Mouse (Mus musculus): Measurements from ENCODE around the gene Mkrn2os.
"Not testable (repeated sequence)": the region's sequence is repeated elsewhere in the genome, so short reads cannot be mapped to it uniquely, and the experiment has no call there.

The Mkrn2os gene

GRCm38 (mm10) chr6:115592458-115592857, at the start of gene Mkrn2os:
TSS of gene Mkrn2os (minus strand) at chr6:115592576.
- DNase-seq (ENCODE audit: low spot score in 2 of 2), result no peak

GRCm38 (mm10) chr6:115638188-115638587, 45.8 kb upstream of the Mkrn2os start:
- DNase-seq (ENCODE audit: low spot score in 2 of 2), result not testable (repeated sequence)

GRCm38 (mm10) chr6:115634015-115634414, 41.6 kb upstream of the Mkrn2os start:
- DNase-seq (ENCODE audit: low spot score in 2 of 2), result no peak

GRCm38 (mm10) chr6:115631056-115631795, 38.9 kb upstream of the Mkrn2os start:
- no peak for DNase-seq (ENCODE audit: low spot score in 2 of 2)

GRCm38 (mm10) chr6:115626121-115626520, 33.7 kb upstream of the Mkrn2os start:
- no peak for DNase-seq (ENCODE audit: low spot score in 2 of 2)

- no peak for DNase-seq (ENCODE audit: low spot score in 2 of 2)
Observed at GRCm38 (mm10) chr6:115620942-115621341, 28.6 kb upstream of the Mkrn2os start.

GRCm38 (mm10) chr6:115619818-115620217, 27.4 kb upstream of the Mkrn2os start:
- DNase-seq (ENCODE audit: low spot score in 2 of 2), result peak; percentile 55 to 59

GRCm38 (mm10) chr6:115615983-115616382, 23.6 kb upstream of the Mkrn2os start:
- no peak for DNase-seq (ENCODE audit: low spot score in 2 of 2)

GRCm38 (mm10) chr6:115613793-115614192, 21.4 kb upstream of the Mkrn2os start:
- DNase-seq (ENCODE audit: low spot score in 2 of 2), result no peak

GRCm38 (mm10) chr6:115610301-115610700, 17.9 kb upstream of the Mkrn2os start:
- DNase-seq (ENCODE audit: low spot score in 2 of 2), result peak; percentile 23 to 32

GRCm38 (mm10) chr6:115609121-115609520, 16.7 kb upstream of the Mkrn2os start:
- DNase-seq (ENCODE audit: low spot score in 2 of 2), result peak; percentile 25 to 38

- DNase-seq (ENCODE audit: low spot score in 2 of 2), result no peak
Observed at GRCm38 (mm10) chr6:115607429-115607828, 15.1 kb upstream of the Mkrn2os start.

GRCm38 (mm10) chr6:115606461-115606860, 14.1 kb upstream of the Mkrn2os start:
- no peak for DNase-seq (ENCODE audit: low spot score in 2 of 2)

- DNase-seq (ENCODE audit: low spot score in 2 of 2), result peak; percentile 80 to 88
Observed at GRCm38 (mm10) chr6:115601715-115602523, 9.5 kb upstream of the Mkrn2os start, which contains the start of gene Mkrn2. TSS of gene Mkrn2 (plus strand) at chr6:115601902.

- peak in 1 of 2 experiments; percentile 46 for DNase-seq (ENCODE audit: low spot score in 2 of 2)
Observed at GRCm38 (mm10) chr6:115601322-115601714, 8.9 kb upstream of the Mkrn2os start.

GRCm38 (mm10) chr6:115595667-115596066, 3.3 kb upstream of the Mkrn2os start:
- DNase-seq (ENCODE audit: low spot score in 2 of 2), result no peak

- peak; percentile 21 to 24 for DNase-seq (ENCODE audit: low spot score in 2 of 2)
Observed at GRCm38 (mm10) chr6:115594463-115594862, 2.1 kb upstream of the Mkrn2os start.

GRCm38 (mm10) chr6:115593252-115593651, 876 bp upstream of the Mkrn2os start:
- DNase-seq (ENCODE audit: low spot score in 2 of 2), result no peak

GRCm38 (mm10) chr6:115591692-115592359, 550 bp downstream of the Mkrn2os start:
- DNase-seq (ENCODE audit: low spot score in 2 of 2), result no peak

GRCm38 (mm10) chr6:115586321-115586720, 6.1 kb downstream of the Mkrn2os start:
- no peak for DNase-seq (ENCODE audit: low spot score in 2 of 2)

GRCm38 (mm10) chr6:115584176-115584575, 8.2 kb downstream of the Mkrn2os start:
- DNase-seq (ENCODE audit: low spot score in 2 of 2), result no peak

GRCm38 (mm10) chr6:115583430-115584125, 8.8 kb downstream of the Mkrn2os start:
- DNase-seq (ENCODE audit: low spot score in 2 of 2), result no peak
